Mouse (Mus musculus): ENCODE results near the gene Hes3. TPM values are rescaled to one million over a fixed set of nuclear protein-coding genes. Genes with fewer than 3 reads are reported as not detected.

Hes3 gene
- polyA plus RNA-seq, 1 experiment from 2014 or later: not detected

- Histone ChIP-seq H3K27ac (ENCODE audit: low read length) (no peak overlapping the region), H3K9ac (ENCODE audit: low read length) (no peak overlapping the region), H3K9me3 (replicated peaks; ENCODE audit: control insufficient read depth, low read length) (no peaks in the 10 kb centered on the region), H3K4me3 (ENCODE audit: low read length) (no peak overlapping the region), H3K4me2 (ENCODE audit: low read depth, low read length) (no peak overlapping the region), H3K27me3 (ENCODE audit: control insufficient read depth, insufficient read depth, low read length) (peaks cover 7% of the 10 kb centered on the region), H3K4me1 (ENCODE audit: control insufficient read depth, insufficient read depth, low read length) (peaks cover 23% of the 10 kb centered on the region), H3K36me3 (ENCODE audit: control insufficient read depth, insufficient read depth) (no peaks in the 10 kb centered on the region; the same call in 1 of the 2 replicates)
- 54% methylated on average over 10 of the region's 10 CpGs for WGBS
- no peak for ATAC-seq (replicated peaks; ENCODE audit: extremely low read depth, insufficient read depth, low FRiP score)
Measured at GRCm38 (mm10) chr4:152276389-152277347, 14.8 kb downstream of the Hes3 start.

GRCm38 (mm10) chr4:152274681-152275131 lies 16.8 kb downstream of the Hes3 start:
- Histone ChIP-seq H3K9ac (ENCODE audit: low read length) (peak overlapping the region; percentile 86), H3K27me3 (ENCODE audit: control insufficient read depth, insufficient read depth, low read length) (no peaks in the 10 kb centered on the region), H3K4me3 (ENCODE audit: low read length) (peak overlapping the region; percentile 70), H3K4me1 (ENCODE audit: control insufficient read depth, insufficient read depth, low read length) (peaks cover 41% of the 10 kb centered on the region), H3K36me3 (ENCODE audit: control insufficient read depth, insufficient read depth) (no peaks in the 10 kb centered on the region; the same call in 1 of the 2 replicates), H3K27ac (ENCODE audit: low read length) (peak overlapping the region; percentile 86), H3K4me2 (ENCODE audit: low read depth, low read length) (peak overlapping the region; percentile 88), H3K9me3 (replicated peaks; ENCODE audit: control insufficient read depth, low read length) (no peaks in the 10 kb centered on the region)
- ATAC-seq (replicated peaks; ENCODE audit: extremely low read depth, insufficient read depth, low FRiP score): 0 out of 2 replicates have a peak, but pooled peaks have one; percentile 16
- WGBS: 3% methylated on average over 20 of the region's 20 CpGs

- WGBS: 2% methylated on average over 47 of the region's 48 CpGs
- H3K4me2 ChIP-seq (ENCODE audit: low read depth, low read length): peak within 1 kb of the TSS; percentile 88
- H3K9ac ChIP-seq (ENCODE audit: low read length): peak within 1 kb of the TSS; percentile 86
- H3K27ac ChIP-seq (ENCODE audit: low read length): peak within 1 kb of the TSS; percentile 86
- H3K9me3 ChIP-seq (replicated peaks; ENCODE audit: control insufficient read depth, low read length): no peaks in the 10 kb centered on the region
- no peaks in the 10 kb centered on the region; the same call in 1 of the 2 replicates for H3K36me3 ChIP-seq (ENCODE audit: control insufficient read depth, insufficient read depth)
- peaks cover 42% of the 10 kb centered on the region for H3K4me1 ChIP-seq (ENCODE audit: control insufficient read depth, insufficient read depth, low read length)
- peak within 1 kb of the TSS; percentile 70 for H3K4me3 ChIP-seq (ENCODE audit: low read length)
- H3K27me3 ChIP-seq (ENCODE audit: control insufficient read depth, insufficient read depth, low read length): no peaks in the 10 kb centered on the region
- ATAC-seq (replicated peaks; ENCODE audit: extremely low read depth, insufficient read depth, low FRiP score): peak; percentile 71
Measured at GRCm38 (mm10) chr4:152273621-152274236, 17.7 kb downstream of the Hes3 start, which contains the start of gene Gpr153. Gene Gpr153, plus strand, starts transcription at chr4:152274232.

GRCm38 (mm10) chr4:152273191-152273590 lies 18.3 kb downstream of the Hes3 start:
- Histone ChIP-seq H3K36me3 (ENCODE audit: control insufficient read depth, insufficient read depth) (no peaks in the 10 kb centered on the region; the same call in 1 of the 2 replicates), H3K4me1 (ENCODE audit: control insufficient read depth, insufficient read depth, low read length) (peaks cover 42% of the 10 kb centered on the region), H3K9ac (ENCODE audit: low read length) (peak overlapping the region; percentile 42), H3K4me2 (ENCODE audit: low read depth, low read length) (no peak overlapping the region), H3K27me3 (ENCODE audit: control insufficient read depth, insufficient read depth, low read length) (no peaks in the 10 kb centered on the region), H3K4me3 (ENCODE audit: low read length) (no peak overlapping the region), H3K9me3 (replicated peaks; ENCODE audit: control insufficient read depth, low read length) (no peaks in the 10 kb centered on the region), H3K27ac (ENCODE audit: low read length) (peak overlapping the region; percentile 86)
- no peak for ATAC-seq (replicated peaks; ENCODE audit: extremely low read depth, insufficient read depth, low FRiP score)
- 31% methylated on average over 3 of the region's 3 CpGs for WGBS

GRCm38 (mm10) chr4:152272449-152273049 lies 18.9 kb downstream of the Hes3 start:
- Histone ChIP-seq H3K27me3 (ENCODE audit: control insufficient read depth, insufficient read depth, low read length) (no peaks in the 10 kb centered on the region), H3K9me3 (replicated peaks; ENCODE audit: control insufficient read depth, low read length) (no peaks in the 10 kb centered on the region), H3K9ac (ENCODE audit: low read length) (peak overlapping the region; percentile 42), H3K36me3 (ENCODE audit: control insufficient read depth, insufficient read depth) (no peaks in the 10 kb centered on the region), H3K4me1 (ENCODE audit: control insufficient read depth, insufficient read depth, low read length) (peaks cover 47% of the 10 kb centered on the region), H3K4me2 (ENCODE audit: low read depth, low read length) (no peak overlapping the region), H3K27ac (ENCODE audit: low read length) (peak overlapping the region; percentile 86), H3K4me3 (ENCODE audit: low read length) (no peak overlapping the region)
- WGBS: 17% methylated on average over 9 of the region's 9 CpGs
- ATAC-seq (replicated peaks; ENCODE audit: extremely low read depth, insufficient read depth, low FRiP score): peak; percentile 29

- Histone ChIP-seq H3K4me3 (ENCODE audit: low read length) (no peak overlapping the region), H3K36me3 (ENCODE audit: control insufficient read depth, insufficient read depth) (no peaks in the 10 kb centered on the region), H3K4me1 (ENCODE audit: control insufficient read depth, insufficient read depth, low read length) (peaks cover 50% of the 10 kb centered on the region), H3K27ac (ENCODE audit: low read length) (peak overlapping the region; percentile 86), H3K27me3 (ENCODE audit: control insufficient read depth, insufficient read depth, low read length) (no peaks in the 10 kb centered on the region), H3K9ac (ENCODE audit: low read length) (peak overlapping the region; percentile 11; the same call in 1 of the 2 replicates), H3K9me3 (replicated peaks; ENCODE audit: control insufficient read depth, low read length) (no peaks in the 10 kb centered on the region), H3K4me2 (ENCODE audit: low read depth, low read length) (no peak overlapping the region)
- WGBS: 56% methylated on average over 7 of the region's 7 CpGs
- no peak for ATAC-seq (replicated peaks; ENCODE audit: extremely low read depth, insufficient read depth, low FRiP score)
Measured at GRCm38 (mm10) chr4:152272006-152272405, 19.5 kb downstream of the Hes3 start.

- Histone ChIP-seq H3K9me3 (replicated peaks; ENCODE audit: control insufficient read depth, low read length) (no peaks in the 10 kb centered on the region), H3K9ac (ENCODE audit: low read length) (no peak overlapping the region), H3K4me1 (ENCODE audit: control insufficient read depth, insufficient read depth, low read length) (peaks cover 53% of the 10 kb centered on the region), H3K27me3 (ENCODE audit: control insufficient read depth, insufficient read depth, low read length) (no peaks in the 10 kb centered on the region), H3K27ac (ENCODE audit: low read length) (no peak overlapping the region; the same call in 1 of the 2 replicates), H3K36me3 (ENCODE audit: control insufficient read depth, insufficient read depth) (no peaks in the 10 kb centered on the region), H3K4me3 (ENCODE audit: low read length) (no peak overlapping the region), H3K4me2 (ENCODE audit: low read depth, low read length) (no peak overlapping the region)
- WGBS: 84% methylated on average over 11 of the region's 11 CpGs
- no peak for ATAC-seq (replicated peaks; ENCODE audit: extremely low read depth, insufficient read depth, low FRiP score)
Measured at GRCm38 (mm10) chr4:152271334-152271733, 20.1 kb downstream of the Hes3 start.

- H3K9me3 ChIP-seq (replicated peaks; ENCODE audit: control insufficient read depth, low read length): no peaks in the 10 kb centered on the region
- no peak overlapping the region for H3K9ac ChIP-seq (ENCODE audit: low read length)
- peaks cover 60% of the 10 kb centered on the region for H3K4me1 ChIP-seq (ENCODE audit: control insufficient read depth, insufficient read depth, low read length)
- no peaks in the 10 kb centered on the region for H3K36me3 ChIP-seq (ENCODE audit: control insufficient read depth, insufficient read depth)
- H3K27ac ChIP-seq (ENCODE audit: low read length): peak overlapping the region; percentile 23; the same call in 1 of the 2 replicates
- 54% methylated on average over 9 of the region's 9 CpGs for WGBS
- H3K4me3 ChIP-seq (ENCODE audit: low read length): no peak overlapping the region
- H3K27me3 ChIP-seq (ENCODE audit: control insufficient read depth, insufficient read depth, low read length): no peaks in the 10 kb centered on the region
- ATAC-seq (replicated peaks; ENCODE audit: extremely low read depth, insufficient read depth, low FRiP score): no peak
- H3K4me2 ChIP-seq (ENCODE audit: low read depth, low read length): no peak overlapping the region
Measured at GRCm38 (mm10) chr4:152270599-152270998, 20.9 kb downstream of the Hes3 start.

Measured in heart, embryonic 16.5 days (tissue).